Mouse (Mus musculus) liver, postnatal 0 days (tissue): Measurements from ENCODE around the gene Etv3.

Experiments
- CTCF ChIP-seq: sonication (generic); IDR thresholded peaks from 2 replicates; pipeline ENCODE4 v1.5.1; 2016; ENCODE audit warnings: antibody characterized with exemption, low read depth
- EP300 ChIP-seq: IDR thresholded peaks from 2 replicates; pipeline ENCODE4 v1.6.1; 2016; ENCODE audit warnings: antibody characterized with exemption, low read depth, mild to moderate bottlenecking

DNA sequence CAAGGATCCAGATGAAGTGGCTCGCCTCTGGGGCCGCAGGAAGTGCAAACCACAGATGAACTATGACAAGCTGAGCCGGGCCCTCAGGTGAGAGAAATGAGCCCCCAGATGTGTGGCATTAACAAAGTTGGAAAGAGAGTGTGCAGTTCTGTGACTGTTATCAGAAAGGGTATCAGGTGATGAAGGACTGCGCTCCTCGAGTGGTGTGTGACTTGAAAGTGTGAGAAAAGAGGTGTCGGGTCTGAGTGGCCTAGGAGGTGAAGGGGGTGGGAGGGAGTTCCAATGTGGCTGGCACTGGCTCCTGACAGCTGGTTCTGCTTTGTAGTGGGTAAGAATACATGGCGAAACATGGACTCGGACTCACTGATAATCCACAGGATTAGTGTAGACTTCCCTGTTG, 2.8 kb downstream of the Etv3 start:
- TF ChIP-seq EP300 (no peak), CTCF (no peak)
